Mouse (Mus musculus): ENCODE data around the gene Npr2. TPM values are rescaled to one million over a fixed set of nuclear protein-coding genes. Genes with fewer than 3 reads are reported as not detected.
"Not testable (repeated sequence)": the region's sequence is repeated elsewhere in the genome, so short reads cannot be mapped to it uniquely, and the experiment has no call there.

The Npr2 gene
- polyA plus RNA-seq (2015; fragmentation: Nextera tagmentation; extraction: Ambion mirVana) = 26.9 and 27.8 TPM in 2 replicates

GRCm38 (mm10) chr4:43631046-43631955 lies at the start of gene Npr2:
Gene Npr2 (plus strand): TSS chr4:43631935.
- Histone ChIP-seq H3K36me3 (no peaks in the 10 kb centered on the region), H3K27me3 (no peaks in the 10 kb centered on the region), H3K9me3 (no peaks in the 10 kb centered on the region), H3K9ac (peak within 1 kb of the TSS; percentile 92), H3K4me2 (peak within 1 kb of the TSS; percentile 86), H3K27ac (replicated peaks) (peak within 1 kb of the TSS; percentile 95), H3K4me3 (peak within 1 kb of the TSS; percentile 64), H3K4me1 (replicated peaks) (peaks cover 61% of the 10 kb centered on the region)
- peak; percentile 66 for ATAC-seq (ENCODE audit: low read depth)
- 1% methylated on average over 28 of the region's 70 CpGs for WGBS

GRCm38 (mm10) chr4:43582241-43582640 lies 49.5 kb upstream of the Npr2 start:
- 88% methylated on average over 5 of the region's 5 CpGs for WGBS
- ATAC-seq (ENCODE audit: low read depth) = no peak
- H3K4me2 ChIP-seq = no peak overlapping the region

DNA sequence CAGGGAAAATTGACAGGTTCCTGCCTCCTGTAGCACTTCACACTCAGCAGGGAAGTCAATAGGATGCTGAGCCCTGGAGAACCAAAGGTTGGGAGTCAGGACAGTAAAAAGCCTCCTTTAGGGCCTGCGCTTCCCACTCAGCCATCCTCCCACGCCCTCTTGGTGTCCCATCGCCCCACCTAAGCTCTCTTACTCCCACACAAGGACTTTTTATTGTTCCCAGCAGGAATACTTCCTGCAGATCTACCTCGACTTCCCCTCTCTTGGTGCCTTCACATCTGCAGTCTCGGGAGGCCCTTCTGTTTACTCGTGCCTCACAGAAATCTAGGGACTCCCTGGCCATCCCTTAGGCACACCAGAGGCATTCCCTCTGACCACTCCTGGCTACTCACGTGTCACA lies 48.3 kb upstream of the Npr2 start:
- H3K9ac ChIP-seq = no peak overlapping the region
- H3K4me2 ChIP-seq = no peak overlapping the region
- ATAC-seq (ENCODE audit: low read depth) = no peak
- no peaks in the 10 kb centered on the region for H3K9me3 ChIP-seq
- H3K27me3 ChIP-seq = no peaks in the 10 kb centered on the region
- H3K4me3 ChIP-seq = no peak overlapping the region
- H3K27ac ChIP-seq (replicated peaks) = no peak overlapping the region
- H3K4me1 ChIP-seq (replicated peaks) = peaks cover 12% of the 10 kb centered on the region
- WGBS = 82% methylated on average over 7 of the region's 7 CpGs
- H3K36me3 ChIP-seq = peaks cover 47% of the 10 kb centered on the region

More at GRCm38 (mm10) chr4:43582241-43582640, 49.5 kb upstream of the Npr2 start:
- no peak overlapping the region for H3K27ac ChIP-seq (replicated peaks)
- H3K9ac ChIP-seq = no peak overlapping the region
- peaks cover 21% of the 10 kb centered on the region for H3K4me1 ChIP-seq (replicated peaks)
- no peaks in the 10 kb centered on the region for H3K27me3 ChIP-seq
- no peak overlapping the region for H3K4me3 ChIP-seq
- H3K36me3 ChIP-seq = peaks cover 47% of the 10 kb centered on the region
- H3K9me3 ChIP-seq = no peaks in the 10 kb centered on the region

DNA sequence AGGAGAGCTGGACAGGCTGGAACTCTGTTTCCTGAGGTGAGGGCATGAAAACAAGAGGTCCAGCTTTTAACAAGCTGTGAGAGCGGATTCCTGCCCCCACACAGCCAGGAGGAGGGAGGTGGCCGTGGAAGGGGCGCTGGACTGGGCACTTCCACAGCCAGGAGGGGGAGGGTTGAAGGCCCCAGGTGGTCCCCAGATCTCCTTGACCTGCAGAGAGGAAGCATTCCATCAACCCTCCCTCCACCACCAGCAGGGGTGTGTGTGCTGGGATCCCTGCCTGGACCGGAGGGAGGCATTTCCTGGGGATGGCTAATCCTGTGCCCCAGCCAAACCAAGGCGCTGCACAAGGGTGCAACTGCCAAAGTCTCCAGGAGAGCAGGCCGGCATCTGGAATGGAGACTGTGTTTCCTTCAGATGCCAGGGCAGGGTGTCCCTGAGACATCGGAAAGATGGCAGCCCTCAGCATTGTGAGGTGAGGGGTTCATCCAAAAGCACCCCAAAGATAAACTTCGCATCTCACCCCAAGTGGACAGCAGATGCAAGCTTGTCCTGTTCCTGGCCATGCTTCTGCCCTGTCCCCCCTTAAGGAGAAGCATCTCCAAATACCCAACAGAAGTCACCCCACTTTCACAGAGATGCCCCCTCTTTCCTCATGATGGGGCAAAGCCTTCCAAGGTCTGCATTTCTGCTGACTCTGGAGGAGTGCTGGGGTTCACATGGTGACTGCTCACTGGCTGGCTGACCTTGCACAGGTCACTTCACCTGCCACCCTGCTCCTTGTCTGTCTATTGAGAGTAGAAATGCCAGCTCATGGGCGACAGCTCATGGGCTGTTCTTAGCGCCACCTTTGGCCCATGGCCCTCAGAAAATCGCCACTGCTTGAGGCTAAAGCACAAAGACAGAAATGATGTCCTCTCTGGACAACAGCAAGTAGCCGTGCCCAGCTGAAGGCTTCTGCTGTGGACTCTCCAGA lies 47.0 kb upstream of the Npr2 start, which contains the start of gene Msmp:
TSS of gene Msmp (minus strand) at position 51 of the 973 bp plus-strand sequence.
- no peak for ATAC-seq (ENCODE audit: low read depth)
- WGBS = 76% methylated on average over 12 of the region's 12 CpGs
- H3K4me1 ChIP-seq (replicated peaks) = peaks cover 6% of the 10 kb centered on the region
- no peaks in the 10 kb centered on the region for H3K27me3 ChIP-seq
- H3K9me3 ChIP-seq = no peaks in the 10 kb centered on the region
- H3K36me3 ChIP-seq = peaks cover 47% of the 10 kb centered on the region
- H3K4me2 ChIP-seq = no peak within 1 kb of the TSS
- H3K9ac ChIP-seq = 0 out of 2 replicates have a peak within 1 kb of the TSS, but pooled peaks have one; percentile 17
- no peak within 1 kb of the TSS for H3K4me3 ChIP-seq
- no peak within 1 kb of the TSS for H3K27ac ChIP-seq (replicated peaks)

DNA sequence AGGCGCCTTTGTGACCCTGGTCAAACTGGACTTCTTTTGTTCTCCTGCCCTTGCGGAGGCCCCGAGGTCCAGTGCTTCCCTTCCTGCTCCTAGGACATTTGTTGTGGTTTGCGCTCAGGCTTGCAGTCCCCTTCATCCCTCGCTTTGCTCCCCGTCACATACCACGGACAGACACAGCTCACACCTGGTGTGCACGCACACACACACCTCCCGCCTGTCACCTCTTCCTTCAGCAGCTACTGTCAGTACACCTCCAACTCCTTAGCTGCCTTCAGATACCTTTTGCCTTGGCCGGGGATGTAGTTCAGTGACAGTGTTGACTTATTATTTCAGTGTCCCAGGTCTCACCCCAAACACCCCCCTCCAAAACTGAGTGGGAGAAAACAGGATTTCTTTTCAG lies 46.1 kb upstream of the Npr2 start:
- WGBS = 56% methylated on average over 10 of the region's 10 CpGs

DNA sequence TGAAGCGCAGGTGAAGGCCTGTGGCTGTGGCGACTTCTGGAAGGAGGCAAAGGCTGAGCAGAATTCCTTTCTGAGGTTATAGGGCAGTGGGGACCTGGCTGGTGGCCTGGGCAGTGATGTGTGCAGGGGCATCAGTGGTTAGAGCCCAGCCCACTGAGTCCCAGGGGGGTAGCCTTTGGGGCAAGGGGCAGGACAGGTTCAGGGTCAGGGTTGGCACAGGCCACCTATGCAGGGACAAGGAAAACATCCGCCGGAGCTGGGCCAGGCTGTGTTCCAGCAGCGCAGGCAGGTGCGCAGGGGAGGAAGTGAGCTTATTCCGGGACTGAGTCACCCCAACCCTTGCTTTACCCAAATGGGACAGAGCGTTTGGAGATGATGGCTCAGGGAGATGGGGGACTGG lies 45.3 kb upstream of the Npr2 start:
- H3K27ac ChIP-seq (replicated peaks) = no peak overlapping the region
- no peak overlapping the region for H3K4me3 ChIP-seq
- H3K4me1 ChIP-seq (replicated peaks) = no peaks in the 10 kb centered on the region
- 80% methylated on average over 8 of the region's 8 CpGs for WGBS
- no peaks in the 10 kb centered on the region for H3K27me3 ChIP-seq
- no peak overlapping the region for H3K9ac ChIP-seq
- H3K36me3 ChIP-seq = peaks cover 35% of the 10 kb centered on the region
- no peak; the same call in 1 of the 2 replicates for ATAC-seq (ENCODE audit: low read depth)
- H3K4me2 ChIP-seq = no peak overlapping the region
- no peaks in the 10 kb centered on the region for H3K9me3 ChIP-seq

More for the DNA sequence above, 46.1 kb upstream of the Npr2 start:
- H3K9ac ChIP-seq = no peak overlapping the region
- no peak overlapping the region for H3K4me2 ChIP-seq
- H3K4me3 ChIP-seq = no peak overlapping the region
- H3K36me3 ChIP-seq = peaks cover 42% of the 10 kb centered on the region
- no peak overlapping the region for H3K27ac ChIP-seq (replicated peaks)
- no peaks in the 10 kb centered on the region for H3K27me3 ChIP-seq
- H3K9me3 ChIP-seq = no peaks in the 10 kb centered on the region
- no peak for ATAC-seq (ENCODE audit: low read depth)
- no peaks in the 10 kb centered on the region for H3K4me1 ChIP-seq (replicated peaks)

GRCm38 (mm10) chr4:43587681-43588080 lies 44.1 kb upstream of the Npr2 start:
- Histone ChIP-seq H3K27ac (replicated peaks) (no peak overlapping the region), H3K9ac (no peak overlapping the region), H3K4me1 (replicated peaks) (no peaks in the 10 kb centered on the region), H3K4me2 (no peak overlapping the region), H3K36me3 (peaks cover 22% of the 10 kb centered on the region), H3K9me3 (no peaks in the 10 kb centered on the region), H3K27me3 (no peaks in the 10 kb centered on the region), H3K4me3 (no peak overlapping the region)
- no peak for ATAC-seq (ENCODE audit: low read depth)
- WGBS = 64% methylated on average over 7 of the region's 7 CpGs

DNA sequence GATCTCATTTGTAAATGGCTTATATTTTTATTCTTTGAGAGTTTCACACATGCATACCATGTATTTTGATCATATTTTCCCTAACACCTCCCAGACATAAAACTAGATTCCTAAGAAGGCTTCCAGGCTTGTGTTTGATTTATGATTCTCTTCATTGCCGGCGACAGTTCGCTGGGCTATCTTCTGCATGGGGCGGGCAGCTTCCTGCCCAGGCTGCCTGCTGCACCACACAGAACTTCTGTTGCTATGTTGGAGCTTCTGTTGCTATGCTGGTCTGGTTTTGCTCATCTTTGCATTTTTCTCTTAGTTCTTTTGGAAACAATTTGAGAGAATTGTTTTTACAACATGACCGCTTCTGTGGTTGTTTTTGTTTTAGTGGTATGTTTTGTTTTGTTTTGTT lies 40.2 kb upstream of the Npr2 start:
- WGBS = 74% methylated on average over 5 of the region's 5 CpGs
- H3K36me3 ChIP-seq = no peaks in the 10 kb centered on the region
- ATAC-seq (ENCODE audit: low read depth) = no peak
- no peaks in the 10 kb centered on the region for H3K9me3 ChIP-seq
- H3K9ac ChIP-seq = no peak overlapping the region
- no peak overlapping the region for H3K4me2 ChIP-seq
- H3K4me1 ChIP-seq (replicated peaks) = no peaks in the 10 kb centered on the region
- no peak overlapping the region for H3K27ac ChIP-seq (replicated peaks)
- H3K27me3 ChIP-seq = no peaks in the 10 kb centered on the region
- H3K4me3 ChIP-seq = no peak overlapping the region

GRCm38 (mm10) chr4:43591961-43592360 lies 39.8 kb upstream of the Npr2 start:
- H3K4me2 ChIP-seq = no peak overlapping the region
- H3K27ac ChIP-seq (replicated peaks) = no peak overlapping the region
- no peak overlapping the region for H3K9ac ChIP-seq
- 82% methylated on average over 3 of the region's 3 CpGs for WGBS
- H3K4me1 ChIP-seq (replicated peaks) = no peaks in the 10 kb centered on the region
- H3K36me3 ChIP-seq = no peaks in the 10 kb centered on the region
- H3K4me3 ChIP-seq = no peak overlapping the region
- no peaks in the 10 kb centered on the region for H3K9me3 ChIP-seq
- ATAC-seq (ENCODE audit: low read depth) = no peak
- H3K27me3 ChIP-seq = no peaks in the 10 kb centered on the region

- no peak overlapping the region for H3K9ac ChIP-seq
- H3K9me3 ChIP-seq = no peaks in the 10 kb centered on the region
- no peaks in the 10 kb centered on the region for H3K4me1 ChIP-seq (replicated peaks)
- no peaks in the 10 kb centered on the region for H3K36me3 ChIP-seq
- H3K27ac ChIP-seq (replicated peaks) = no peak overlapping the region
- H3K27me3 ChIP-seq = no peaks in the 10 kb centered on the region
- no peak overlapping the region for H3K4me3 ChIP-seq
- no peak for ATAC-seq (ENCODE audit: low read depth)
- 65% methylated on average over 3 of the region's 3 CpGs for WGBS
- H3K4me2 ChIP-seq = no peak overlapping the region
Observed at GRCm38 (mm10) chr4:43593453-43593852, 38.3 kb upstream of the Npr2 start.

- H3K4me1 ChIP-seq (replicated peaks); H3K4me3 ChIP-seq; H3K36me3 ChIP-seq; ATAC-seq (ENCODE audit: low read depth); H3K4me2 ChIP-seq; H3K27ac ChIP-seq (replicated peaks); H3K9ac ChIP-seq; H3K9me3 ChIP-seq; H3K27me3 ChIP-seq: not testable (repeated sequence)
- 84% methylated on average over 2 of the region's 2 CpGs for WGBS
Observed at GRCm38 (mm10) chr4:43596597-43596996, 35.1 kb upstream of the Npr2 start.

DNA sequence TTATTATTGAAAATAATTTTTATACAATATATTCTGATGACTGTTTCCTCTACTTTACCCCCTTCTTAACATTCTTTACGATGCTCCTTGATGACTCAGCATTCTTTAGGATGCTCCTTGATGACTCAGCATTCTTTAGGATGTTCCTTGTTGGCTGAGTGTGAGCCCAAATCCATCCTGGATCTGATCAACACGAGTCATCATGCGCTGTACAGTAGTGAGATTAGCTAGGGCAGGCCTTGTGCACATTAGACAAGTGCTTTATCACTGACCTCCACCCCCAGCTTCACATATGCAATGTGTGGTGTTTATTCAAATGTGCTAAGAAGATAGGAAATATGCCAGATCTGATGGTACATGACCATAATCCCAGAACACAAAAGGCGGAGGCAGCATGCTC lies 33.5 kb upstream of the Npr2 start:
- Histone ChIP-seq H3K27ac (replicated peaks) (no peak overlapping the region), H3K9ac (no peak overlapping the region), H3K36me3 (no peaks in the 10 kb centered on the region), H3K4me3 (no peak overlapping the region), H3K9me3 (no peaks in the 10 kb centered on the region), H3K4me2 (no peak overlapping the region), H3K27me3 (no peaks in the 10 kb centered on the region; the same call in 1 of the 2 replicates), H3K4me1 (replicated peaks) (no peaks in the 10 kb centered on the region)
- WGBS = 87% methylated on average over 4 of the region's 4 CpGs
- no peak for ATAC-seq (ENCODE audit: low read depth)
